28 mouse cellular contexts compared by ENCODE assay signal in the genomic region with DNA sequence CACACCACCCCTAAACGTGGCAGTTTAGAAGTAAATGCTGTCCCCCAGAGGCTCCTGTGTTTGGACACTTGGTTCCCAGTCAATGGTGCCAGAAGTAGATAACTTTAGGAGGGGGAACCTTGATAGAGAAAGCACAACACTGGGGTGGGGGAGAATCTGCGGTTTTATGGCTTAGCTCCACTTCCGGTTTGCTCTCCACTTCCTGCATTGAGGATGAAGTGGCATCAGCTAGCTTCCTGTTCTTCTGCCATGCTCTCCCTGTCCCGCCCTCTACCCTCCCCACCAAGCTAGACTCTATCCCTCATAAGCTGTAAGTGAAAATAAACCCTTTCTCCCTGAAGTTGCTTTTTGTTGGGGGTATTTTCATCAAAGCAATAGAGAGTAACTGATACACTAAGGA. TPM values are rescaled to one million over a fixed set of nuclear protein-coding genes. Genes with fewer than 3 reads are reported as not detected.
A peak's percentile ranks its signal among the peaks of the same experiment; 100 is the strongest.
DNase-seq lines count a peak whose midpoint lies in the region; ATAC-seq and TF ChIP-seq lines count a peak whose summit lies in the region.
"Had no signal": no experiment of that assay in that cellular context is flagged by ENCODE, and none has a peak within 500 bp of the region (broad histone marks: within the 10 kb centered on the region; RNA-seq: fewer than 3 reads in every experiment).

No protein-coding gene starts in this region.

- no peak for TF ChIP-seq CTCF in testis, adult 2 months (IDR thresholded peaks at IDR 0.05; ENCODE audit: control insufficient read depth, insufficient read depth, insufficient replicate concordance, low read depth, low read length)

- no peak for TF ChIP-seq POLR2A in testis, adult 2 months (IDR thresholded peaks at IDR 0.05; ENCODE audit: control insufficient read depth, low read depth, low read length)

- peak; percentile 50; the same call in 1 of the 2 replicates for ATAC-seq in common myeloid progenitor, adult 5-6 weeks (replicated peaks; ENCODE audit: low read depth, poor library complexity, severe bottlenecking)
- ATAC-seq: activated CD4-positive, CD25-positive, alpha-beta regulatory T cell, adult 4 months; forebrain, embryonic 14.5 days; forebrain, embryonic 16.5 days; Patski had no signal

- H3K27me3 ChIP-seq in testis, adult 2 months (ENCODE audit: control insufficient read depth, insufficient read depth, low read length): no peaks in the 10 kb centered on the region
- H3K27me3 ChIP-seq: embryonic facial prominence, embryonic 13.5 days; embryonic facial prominence, embryonic 15.5 days; forebrain, embryonic 12.5 days had no signal

- H3K36me3 ChIP-seq in testis, adult 2 months (ENCODE audit: control insufficient read depth, insufficient read depth, low read length): no peaks in the 10 kb centered on the region
- H3K36me3 ChIP-seq: embryonic facial prominence, embryonic 13.5 days; embryonic facial prominence, embryonic 15.5 days; forebrain, embryonic 10.5 days; forebrain, embryonic 12.5 days had no signal

- peak overlapping the region; percentile 14 for H3K4me3 ChIP-seq in testis, adult 2 months (ENCODE audit: control insufficient read depth, low read depth, low read length)
- H3K4me3 ChIP-seq: embryonic facial prominence, embryonic 13.5 days; embryonic facial prominence, embryonic 15.5 days; erythroblast, embryonic 14.5 days; forebrain, embryonic 10.5 days; forebrain, embryonic 12.5 days had no signal

- no peak for DNase-seq in testis, postnatal 10 days (ENCODE audit: low spot score)
- DNase-seq in 416B (ENCODE audit: low read depth): peak; percentile 16
- peak; percentile 1 for DNase-seq in induced T-regulatory cell, adult 2 months (ENCODE audit: low read depth)
- DNase-seq in frontal cortex, postnatal 25 days (ENCODE audit: low spot score in 2 of 2): no peak
- DNase-seq in embryo, embryonic 11 days: no peak
- DNase-seq in urinary bladder, adult 2 months (ENCODE audit: low spot score): no peak
- DNase-seq: adrenal gland, adult 8-10 months; adrenal gland, postnatal 14 days; adrenal gland, postnatal 36 days; cerebellum, adult 11-12 months; cerebellum, adult 8-10 months; cerebellum, adult 9-11 months; cerebellum, postnatal 14 days; cerebellum, postnatal 36 days had no signal

- peaks cover 2% of the 10 kb centered on the region for H3K4me1 ChIP-seq in testis, adult 2 months (ENCODE audit: control insufficient read depth, insufficient read depth, low read length)
- H3K4me1 ChIP-seq: forebrain, embryonic 10.5 days; forebrain, embryonic 12.5 days had no signal

- peak overlapping the region; percentile 71 for H3K27ac ChIP-seq in testis, adult 2 months (ENCODE audit: control insufficient read depth, insufficient read depth, low read depth, low read length)
- H3K27ac ChIP-seq: embryonic facial prominence, embryonic 13.5 days; embryonic facial prominence, embryonic 15.5 days; forebrain, embryonic 10.5 days; forebrain, embryonic 12.5 days had no signal

RNA-seq across cellular contexts. Expression of gene Lhx8, which starts 29.4 kb away (rescaled TPM):
- 0.73 and 0.95 TPM in 2 replicates for polyA plus RNA-seq in testis, adult 2 months (2012; rRNA removed)
- total RNA-seq in common myeloid progenitor, adult 5-6 weeks (2017): not detected in 2 replicates
- polyA plus RNA-seq in urinary bladder, adult 2 months (2012; rRNA removed): not detected in 2 replicates
- total RNA-seq: ES-E14, MEL had no signal
- polyA plus RNA-seq: activated CD4-positive, CD25-positive, alpha-beta regulatory T cell, adult 4 months; C2C12; erythroblast, embryonic 14.5 days; Patski had no signal

Comparison
In these comparisons a context has a peak if more than half of its experiments do, and no peak if none do; other contexts are left out.
1. DNase-seq: peak in 416B (single experiment) and induced T-regulatory cell, adult 2 months (single experiment); none in testis, postnatal 10 days (single experiment), frontal cortex, postnatal 25 days (0 of 2), embryo, embryonic 11 days (single experiment) and urinary bladder, adult 2 months (single experiment).